ENCODE assay signal across 11 mouse cellular contexts in the genomic region with DNA sequence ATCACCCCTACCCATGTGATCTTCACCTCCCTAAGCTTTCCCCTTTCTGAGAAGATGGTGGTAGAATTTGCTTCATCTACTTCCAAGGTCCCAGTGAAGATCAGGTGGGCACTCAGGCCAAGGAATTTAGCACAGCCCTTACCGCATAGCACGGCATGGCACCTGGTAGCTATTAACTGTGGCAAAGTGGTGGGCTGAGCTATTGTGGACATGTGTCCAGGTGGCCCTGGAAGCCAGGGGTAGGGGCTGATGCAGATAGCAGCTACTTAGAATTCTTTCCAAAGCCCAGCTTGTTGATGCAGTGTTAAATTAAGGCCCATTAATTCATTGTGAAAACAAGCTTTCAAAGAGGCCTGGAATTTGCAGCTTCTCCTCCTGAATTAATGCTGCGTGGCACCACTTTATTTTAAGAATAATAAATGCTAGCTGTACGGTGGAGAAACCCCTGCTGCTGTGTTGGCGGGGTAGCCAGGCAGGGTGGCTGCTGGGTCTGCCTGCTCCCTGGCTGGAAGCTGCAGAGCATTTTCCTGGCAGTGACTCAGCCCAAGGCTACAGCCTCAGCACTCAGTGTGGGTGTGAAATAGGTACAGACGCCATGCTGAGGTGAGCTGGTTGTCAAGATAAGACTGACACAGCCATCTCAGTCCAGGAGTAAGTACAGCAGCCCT.
DNase-seq lines count a peak whose midpoint lies in the region; ATAC-seq and TF ChIP-seq lines count a peak whose summit lies in the region.
"Had no signal": no experiment of that assay in that cellular context is flagged by ENCODE, and none has a peak within 500 bp of the region (broad histone marks: within the 10 kb centered on the region; RNA-seq: fewer than 3 reads in every experiment).

No protein-coding gene starts in this region.

- H3K27me3 ChIP-seq in intestine, postnatal 0 days (replicated peaks; ENCODE audit: control insufficient read depth, insufficient read depth, low read length): no peaks in the 10 kb centered on the region
- H3K27me3 ChIP-seq: embryonic facial prominence, embryonic 15.5 days had no signal

- H3K4me2 ChIP-seq in intestine, postnatal 0 days (replicated peaks; ENCODE audit: low read depth): no peak overlapping the region
- H3K4me2 ChIP-seq: embryonic facial prominence, embryonic 15.5 days had no signal

- H3K9me3 ChIP-seq in intestine, postnatal 0 days (ENCODE audit: control insufficient read depth): no peaks in the 10 kb centered on the region
- H3K9me3 ChIP-seq: embryonic facial prominence, embryonic 15.5 days had no signal

- TF ChIP-seq CTCF in layer of hippocampus, adult 2 months (conservative IDR thresholded peaks at IDR 0.05): no peak
- no peak for TF ChIP-seq CTCF in intestine, postnatal 0 days (IDR thresholded peaks at IDR 0.05; ENCODE audit: low read depth)

- H3K9ac ChIP-seq in intestine, postnatal 0 days (ENCODE audit: low read depth, low read length): no peak overlapping the region
- H3K9ac ChIP-seq: embryonic facial prominence, embryonic 15.5 days had no signal

- no peak overlapping the region for H3K27ac ChIP-seq in layer of hippocampus, adult 2 months
- no peak overlapping the region for H3K27ac ChIP-seq in intestine, postnatal 0 days (ENCODE audit: low read depth, low read length)
- H3K27ac ChIP-seq: embryonic facial prominence, embryonic 15.5 days had no signal

- ATAC-seq in intestine, postnatal 0 days: no peak

- WGBS in intestine, postnatal 0 days: 47% methylated on average over 6 of the region's 6 CpGs

- no peak overlapping the region for H3K4me3 ChIP-seq in layer of hippocampus, adult 2 months
- H3K4me3 ChIP-seq in intestine, postnatal 0 days (ENCODE audit: low read depth, low read length): no peak overlapping the region
- H3K4me3 ChIP-seq: embryonic facial prominence, embryonic 15.5 days had no signal

- no peaks in the 10 kb centered on the region for H3K36me3 ChIP-seq in intestine, postnatal 0 days (ENCODE audit: control insufficient read depth, insufficient read depth)
- H3K36me3 ChIP-seq: embryonic facial prominence, embryonic 15.5 days had no signal

- no peaks in the 10 kb centered on the region for H3K4me1 ChIP-seq in intestine, postnatal 0 days (replicated peaks; ENCODE audit: control insufficient read depth, insufficient read depth, low read length)
- H3K4me1 ChIP-seq: embryonic facial prominence, embryonic 15.5 days had no signal

- DNase-seq in cerebellum, postnatal 10 days: peak; percentile 11 to 52
- DNase-seq in cerebellum, adult 8-10 months: no peak
- DNase-seq in layer of hippocampus, adult 18-20 months (ENCODE audit: low spot score in 2 of 2): peak; percentile 3 to 7
- no peak for DNase-seq in layer of hippocampus, adult 2 months (ENCODE audit: low spot score in 2 of 2)
- DNase-seq in cerebellum, postnatal 25 days: peak; percentile 45 to 58
- DNase-seq in left cerebral cortex, adult 9 months (ENCODE audit: low spot score in 2 of 2): peak; percentile 8 to 52
- DNase-seq in testis, postnatal 10 days (ENCODE audit: low spot score): no peak
- DNase-seq: heart, postnatal 4 days; lung, postnatal 14 days had no signal

Comparison
In these comparisons a context has a peak if more than half of its experiments do, and no peak if none do; other contexts are left out.
1. DNase-seq: peak in cerebellum, postnatal 10 days (2 of 2), layer of hippocampus, adult 18-20 months (2 of 2), cerebellum, postnatal 25 days (2 of 2) and left cerebral cortex, adult 9 months (2 of 2); none in cerebellum, adult 8-10 months (single experiment), layer of hippocampus, adult 2 months (0 of 2) and testis, postnatal 10 days (single experiment).